8 mouse cellular contexts compared by ENCODE assay signal in genomic region chr9:9375304-9375904, GRCm38 (mm10).
A peak's percentile ranks its signal among the peaks of the same experiment; 100 is the strongest.
DNase-seq lines count a peak whose midpoint lies in the region; ATAC-seq and TF ChIP-seq lines count a peak whose summit lies in the region.

No protein-coding gene starts in this region.

- no peak overlapping the region for H3K4me2 ChIP-seq in embryonic facial prominence, embryonic 13.5 days

- TF ChIP-seq CTCF in E14TG2a.4 (conservative IDR thresholded peaks at IDR 0.05; ENCODE audit: low read length), result peak; percentile 51
- TF ChIP-seq CTCF in lung, adult 2 months (IDR thresholded peaks at IDR 0.05; ENCODE audit: insufficient read depth, low read length), result peak; percentile 18; the same call in 1 of the 2 replicates

- 0 out of 2 replicates have a peak, but pooled peaks have one; percentile 52 for ATAC-seq in embryonic facial prominence, embryonic 13.5 days (ENCODE audit: insufficient number of reproducible peaks, insufficient read depth, low FRiP score, low TSS enrichment, low read depth)
- no peak for ATAC-seq in inflammation-experienced regulatory T-cells, adult 6 months

- no peak overlapping the region for H3K9ac ChIP-seq in embryonic facial prominence, embryonic 13.5 days

- H3K9me3 ChIP-seq in E14TG2a.4 (ENCODE audit: low read length), result no peaks in the 10 kb centered on the region
- no peaks in the 10 kb centered on the region for H3K9me3 ChIP-seq in embryonic facial prominence, embryonic 13.5 days
- no peaks in the 10 kb centered on the region for H3K9me3 ChIP-seq in hindbrain, embryonic 10.5 days

- DNase-seq in adrenal gland, adult 8-10 months, result peak; percentile 38
- peak; percentile 44 for DNase-seq in hindbrain, embryonic 10.5 days (ENCODE audit: low spot score)
- peak; percentile 46 to 90 for DNase-seq in layer of hippocampus, adult 18-20 months (ENCODE audit: low spot score in 2 of 2)
- peak; percentile 37 for DNase-seq in lung, adult 2 months
- peak; percentile 77 for DNase-seq in retina, postnatal 1 day

- no peaks in the 10 kb centered on the region for H3K4me1 ChIP-seq in E14TG2a.4 (replicated peaks; ENCODE audit: low read depth, low read length)
- no peaks in the 10 kb centered on the region for H3K4me1 ChIP-seq in embryonic facial prominence, embryonic 13.5 days
- no peaks in the 10 kb centered on the region for H3K4me1 ChIP-seq in hindbrain, embryonic 10.5 days (replicated peaks)
- no peaks in the 10 kb centered on the region for H3K4me1 ChIP-seq in lung, adult 2 months (ENCODE audit: control insufficient read depth, insufficient read depth, low read length)

- no peak overlapping the region for H3K27ac ChIP-seq in embryonic facial prominence, embryonic 13.5 days
- H3K27ac ChIP-seq in hindbrain, embryonic 10.5 days, result no peak overlapping the region

- no peaks in the 10 kb centered on the region for H3K36me3 ChIP-seq in E14TG2a.4 (ENCODE audit: insufficient read depth, low read length)
- H3K36me3 ChIP-seq in embryonic facial prominence, embryonic 13.5 days, result no peaks in the 10 kb centered on the region
- H3K36me3 ChIP-seq in hindbrain, embryonic 10.5 days, result no peaks in the 10 kb centered on the region

- no peak for TF ChIP-seq POLR2A in lung, adult 2 months (IDR thresholded peaks at IDR 0.05; ENCODE audit: borderline replicate concordance, extremely low read depth, low read depth, low read length)

- no peaks in the 10 kb centered on the region for H3K27me3 ChIP-seq in E14TG2a.4 (ENCODE audit: insufficient read depth, low read length)
- no peaks in the 10 kb centered on the region for H3K27me3 ChIP-seq in embryonic facial prominence, embryonic 13.5 days
- no peaks in the 10 kb centered on the region for H3K27me3 ChIP-seq in hindbrain, embryonic 10.5 days (ENCODE audit: insufficient read depth, poor library complexity, severe bottlenecking)

- H3K4me3 ChIP-seq in E14TG2a.4 (replicated peaks; ENCODE audit: low read length), result no peak overlapping the region
- H3K4me3 ChIP-seq in embryonic facial prominence, embryonic 13.5 days, result no peak overlapping the region
- H3K4me3 ChIP-seq in hindbrain, embryonic 10.5 days, result no peak overlapping the region
- no peak overlapping the region for H3K4me3 ChIP-seq in lung, adult 2 months (replicated peaks; ENCODE audit: extremely low read depth, low read depth, low read length)

- WGBS in embryonic facial prominence, embryonic 13.5 days, result 19% methylated on average over 3 of the region's 3 CpGs
- 23% methylated on average over 3 of the region's 3 CpGs for WGBS in hindbrain, embryonic 10.5 days
- 26% methylated on average over 3 of the region's 3 CpGs for WGBS in lung, adult 2 months
